Mouse (Mus musculus) naive thymus-derived CD4-positive, alpha-beta T cell, adult 5 months (primary cell): ENCODE data around the gene Rabgap1. TPM values are rescaled to one million over a fixed set of nuclear protein-coding genes. Genes with fewer than 3 reads are reported as not detected.

ENCODE experiments used
- polyA plus RNA-seq: library from polyadenylated mRNA; unstranded; fragments of 100-300 nt; shearing (Covaris generic); gene quantifications from one replicate; pipeline ENCODE4 v1.2.1, GENCODE M21; 2017

Rabgap1 gene
- 62.1 TPM for polyA plus RNA-seq

DNA sequence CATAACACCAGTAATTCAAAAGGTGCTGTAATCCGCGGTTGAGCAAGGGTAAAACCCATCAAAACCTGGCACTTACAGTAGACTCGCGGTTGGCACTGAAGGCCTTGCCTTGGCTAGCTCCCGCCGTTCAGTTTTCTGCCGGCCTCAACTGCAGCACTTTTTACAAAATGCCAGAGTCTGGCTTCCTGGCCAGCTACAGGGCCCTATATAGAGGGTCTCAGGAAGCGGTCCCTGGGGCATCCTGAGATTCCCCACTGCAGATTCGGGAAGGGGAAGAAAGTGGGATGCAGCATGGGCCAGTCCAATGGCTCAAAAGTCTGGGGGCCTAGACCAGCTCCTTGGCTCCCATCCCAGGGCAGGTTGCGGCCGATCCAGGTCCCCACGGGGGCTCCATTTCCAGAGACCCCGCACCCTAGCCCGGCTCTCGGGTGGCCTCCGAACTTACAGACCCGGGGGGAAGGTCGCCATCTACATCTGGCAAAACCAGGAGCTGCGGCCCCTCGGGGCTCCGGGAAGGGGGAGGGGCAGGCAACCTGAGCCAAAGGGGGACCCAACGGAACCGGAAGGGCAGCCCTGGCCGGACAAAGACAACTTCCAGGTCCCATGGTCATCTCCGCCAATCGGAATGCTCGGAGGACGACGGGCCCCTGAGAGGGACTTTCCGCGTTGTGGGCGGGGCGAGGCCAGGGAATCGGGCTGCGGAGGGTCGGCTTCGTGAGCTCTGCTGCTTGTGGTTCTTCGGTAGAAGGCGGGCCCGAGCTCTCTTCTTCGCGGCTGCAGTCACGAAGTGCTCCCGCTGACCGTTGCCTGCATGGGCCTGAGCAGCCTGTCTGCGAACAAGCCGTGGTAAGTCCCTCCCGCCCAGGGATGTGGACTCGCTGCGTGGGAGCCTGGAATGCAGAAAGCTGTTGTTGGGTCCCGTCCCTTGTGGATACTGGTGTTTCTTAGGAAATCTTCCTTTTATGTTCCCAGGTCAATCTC is at the start of gene Rabgap1, which contains the start of the genes Zbtb26 and Zbtb6:
Rabgap1 (plus strand) TSS at position 669 of the 981 bp plus-strand sequence.
Zbtb26 (minus strand) TSS at position 525 of the 981 bp plus-strand sequence.
Zbtb6 (minus strand) TSS at position 561 of the 981 bp plus-strand sequence.

DNA sequence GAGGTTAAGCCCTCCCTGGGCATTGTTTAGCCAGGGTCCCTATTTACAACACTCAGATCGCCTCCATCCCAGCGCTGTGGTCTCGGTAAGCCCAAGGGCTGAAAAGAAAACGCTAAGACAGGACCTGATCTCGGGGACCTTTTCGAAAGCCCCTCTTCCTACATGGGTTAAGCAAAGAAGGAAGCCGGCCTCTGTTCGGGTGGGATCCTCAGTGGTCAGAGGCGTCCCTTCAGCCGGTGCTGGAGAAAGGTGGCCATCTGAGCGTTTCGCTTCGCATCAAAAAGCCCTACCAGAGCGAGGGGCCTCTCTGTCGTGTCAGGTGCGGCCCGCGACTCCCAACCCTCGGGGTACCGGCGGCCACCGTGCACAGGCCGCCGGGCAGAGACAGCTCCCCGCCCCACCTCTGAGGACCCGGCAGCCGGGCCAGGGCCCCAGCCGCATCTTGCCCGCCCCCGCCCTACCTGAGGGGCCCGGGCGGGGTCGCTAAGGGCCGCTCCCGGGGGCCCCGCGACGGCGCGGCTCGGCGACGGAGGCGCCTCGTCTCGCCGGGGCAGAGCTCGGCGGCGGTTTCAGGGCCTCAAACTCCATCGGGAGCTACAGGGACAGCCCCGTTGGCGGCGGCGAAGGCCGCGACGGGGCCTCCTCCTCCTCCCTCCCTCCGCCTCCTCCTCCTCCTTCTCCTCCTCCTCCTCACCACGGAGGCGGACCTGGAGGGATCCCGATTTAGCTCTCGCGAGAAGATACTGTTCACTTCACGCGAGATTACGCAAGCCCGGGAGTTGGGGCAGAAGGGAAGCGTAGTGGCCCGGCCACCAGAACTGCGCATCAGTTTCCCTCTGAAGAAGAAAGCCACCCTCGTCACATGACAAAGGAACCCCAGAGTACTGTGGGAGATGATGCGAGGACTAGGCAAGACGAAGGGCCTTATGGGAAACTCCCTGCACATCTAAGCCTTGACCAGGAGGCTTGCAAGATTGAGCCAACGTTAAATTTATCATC is 20.5 kb upstream of the Rabgap1 start, which contains the start of gene Rc3h2:
Rc3h2 (minus strand) TSS at position 598 of the 999 bp plus-strand sequence.

DNA sequence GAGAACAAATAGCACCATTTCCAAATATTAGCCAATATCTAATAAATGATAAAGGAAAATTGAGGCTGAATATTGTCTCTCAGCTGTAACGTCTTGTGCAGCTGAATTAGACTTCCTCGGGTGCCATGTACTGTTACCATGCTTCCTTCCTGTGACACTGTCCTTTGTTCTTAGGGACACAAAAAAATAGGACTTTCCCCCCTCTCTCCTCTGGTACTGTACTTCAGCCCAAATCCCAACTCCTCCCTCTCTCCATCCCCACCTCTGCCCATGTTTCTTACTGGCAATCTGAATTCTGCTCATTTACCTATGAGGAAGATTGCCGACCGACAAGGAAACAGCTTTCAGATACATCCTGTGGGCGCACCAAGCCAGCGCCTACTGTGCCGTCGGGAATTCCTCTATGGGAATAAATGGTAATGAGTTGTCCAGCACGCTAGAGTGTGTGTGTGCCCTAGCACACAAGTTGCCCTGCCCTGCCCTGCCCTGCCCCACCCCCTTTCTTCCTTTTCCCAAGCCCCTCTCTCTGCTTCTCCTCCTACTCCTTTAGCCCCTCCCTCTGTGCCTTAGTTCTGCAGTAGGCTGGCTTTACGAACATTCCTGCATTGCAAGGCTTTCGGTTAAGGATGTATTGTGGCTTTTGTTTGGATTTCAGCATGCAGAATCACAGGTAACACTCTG is 73.1 kb downstream of the Rabgap1 start, which contains the start of gene Gpr21:
Gpr21 (plus strand) TSS at position 303 of the 681 bp plus-strand sequence.

Other genes starting within 250 kb of the Rabgap1 start
- not detected for gene Olfr366, start 231.7 kb upstream of the Rabgap1 start, polyA plus RNA-seq
- gene Olfr368, start 116.8 kb upstream of the Rabgap1 start, polyA plus RNA-seq: not detected
- 32.1 TPM for gene Pdcl, start 83.9 kb upstream of the Rabgap1 start, polyA plus RNA-seq
- gene Rc3h2, start 20.4 kb upstream of the Rabgap1 start, polyA plus RNA-seq: 36.9 TPM
- 2.2 TPM for gene Zbtb26, start 144 bp upstream of the Rabgap1 start, polyA plus RNA-seq
- 3.4 TPM for gene Zbtb6, start 108 bp upstream of the Rabgap1 start, polyA plus RNA-seq
- 1.1 TPM for gene Gpr21, start 73.1 kb downstream of the Rabgap1 start, polyA plus RNA-seq